Mouse (Mus musculus) embryonic stem cell, embryonic (primary cell): Measurements from ENCODE around the gene Ppp1r3d.

Source experiments
- CTCF ChIA-PET, 4 experiments: fragments of 300-600 bp in 2 of 4; fragments of 350-600 bp in 2 of 4; sonication (Branson Sonifier 250); formaldehyde crosslinking; loops; one replicate each; lab custom pipeline; 2022; ENCODE audit warnings: inconsistent platforms in 2 of 4; lab: Charles Lee
- POLR2A ChIA-PET, 4 experiments: fragments of 300-600 bp in 2 of 4; fragments of 350-600 bp in 2 of 4; sonication (Branson Sonifier 250); formaldehyde crosslinking; loops; one replicate each; lab custom pipeline; 2022; ENCODE audit warnings: antibody characterized with exemption in 4 of 4, inconsistent platforms in 1 of 4; lab: Charles Lee

Ppp1r3d gene

DNA sequence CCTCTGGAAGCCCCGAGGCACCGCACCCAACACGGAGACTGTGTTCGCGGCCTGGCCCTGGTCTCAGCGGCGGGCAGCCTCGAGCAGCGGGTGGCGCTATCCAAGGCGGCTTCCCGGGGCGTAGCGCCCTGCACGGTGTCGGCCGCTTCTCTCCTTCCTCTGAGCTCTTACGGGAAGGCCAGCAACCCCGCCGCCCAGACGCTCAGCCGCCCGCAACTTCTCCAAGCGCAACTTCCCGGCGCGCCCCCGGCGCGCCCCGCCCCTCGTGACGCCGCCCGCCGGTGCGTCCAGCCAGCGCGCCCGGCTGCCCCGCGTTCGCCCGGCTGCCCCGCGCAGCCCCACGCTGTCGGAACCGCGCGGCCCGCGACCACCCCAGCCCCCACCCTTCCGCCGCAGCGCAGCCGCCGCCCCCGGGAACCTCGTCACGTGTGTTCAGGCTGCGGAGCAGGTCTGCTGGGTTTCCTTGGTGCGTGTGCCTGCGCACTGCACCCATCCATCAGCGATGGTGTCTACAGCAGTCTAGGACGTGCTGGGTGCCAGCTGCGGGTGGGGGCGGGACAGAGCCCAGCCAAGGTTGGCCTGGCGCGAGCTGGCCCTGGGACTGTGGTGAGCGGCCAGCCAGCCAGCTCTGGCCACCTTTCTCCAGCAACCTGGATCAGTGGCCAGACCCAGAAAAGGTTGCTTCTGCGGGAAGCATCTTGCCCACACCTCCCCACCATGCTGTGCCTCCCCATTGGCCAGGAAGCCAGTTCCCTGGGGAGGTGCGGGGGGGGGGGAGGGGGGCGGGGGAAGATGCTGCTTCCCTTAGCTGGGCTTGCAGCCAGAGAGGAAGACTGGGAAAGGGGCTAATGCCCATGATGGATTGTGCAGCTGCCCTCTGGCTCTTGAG is at the start of gene Ppp1r3d, which contains the start of gene Fam217b:
TSS of gene Ppp1r3d (minus strand) at position 212 of the 889 bp plus-strand sequence.
TSS of gene Fam217b (plus strand) at position 264 of the 889 bp plus-strand sequence.
- ChIA-PET POLR2A (interaction anchor here in 2 of 4 experiments (0.6 to 1.0 kb wide), 3 partner anchors 12 to 1340 kb away, joined by 3 to 6 read pairs (median 3); partner anchors contain the start of gene Gm14401 (in 1 of the 2)), CTCF (interaction anchor here in 1 of 4 experiments (0.6 to 0.9 kb wide), 4 partner anchors 313 to 1819 kb away, joined by 3 to 4 read pairs (median 3); no protein-coding TSS in a partner anchor)

DNA sequence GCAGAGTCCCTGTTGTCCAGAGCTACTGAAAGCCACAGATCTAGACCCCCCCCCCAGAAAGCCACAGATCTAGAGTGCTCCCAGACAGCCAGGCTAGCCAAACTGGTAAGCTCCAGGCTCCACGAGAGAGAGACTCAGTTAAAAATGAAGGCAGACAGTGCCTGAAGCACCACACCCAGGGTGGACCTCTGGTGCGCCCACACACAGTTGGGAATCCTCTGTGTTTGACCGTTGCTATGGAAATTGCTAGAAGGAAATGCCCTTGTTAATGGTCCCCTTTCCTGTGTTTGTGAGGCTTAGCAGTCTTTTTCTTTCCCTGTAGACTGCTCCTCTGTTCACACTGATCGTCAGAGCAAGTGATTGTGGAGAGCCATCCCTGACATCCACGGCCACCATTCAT is 46.1 kb upstream of the Ppp1r3d start:
- ChIA-PET POLR2A (interaction anchor here in 1 of 4 experiments (0.6 kb wide), 1 partner anchor 130 kb away, joined by 4 read pairs; no protein-coding TSS in a partner anchor), CTCF (interaction anchor here in 2 of 4 experiments (0.6 to 0.8 kb wide), 2 partner anchors 19 to 1199 kb away, joined by 3 to 4 read pairs; no protein-coding TSS in a partner anchor)

DNA sequence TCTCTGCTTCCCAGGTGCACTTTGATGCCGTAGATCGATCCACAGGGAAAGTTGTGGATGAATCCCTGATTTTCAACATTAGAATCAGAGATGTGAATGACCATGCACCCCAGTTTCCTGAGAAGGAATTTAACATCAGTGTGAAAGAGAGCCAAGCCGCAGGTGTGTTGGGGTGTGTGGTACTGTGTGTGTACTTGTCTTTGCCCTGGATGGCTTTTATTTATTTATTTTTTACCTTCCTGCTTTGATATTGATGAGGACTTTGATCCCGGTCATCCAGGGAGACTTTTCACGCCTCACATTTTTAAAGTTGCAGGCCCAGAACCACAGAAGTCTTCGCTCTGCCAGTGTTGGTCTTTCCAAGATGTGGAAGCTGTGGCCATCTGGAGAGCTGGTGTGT is 43.1 kb upstream of the Ppp1r3d start:
- CTCF ChIA-PET, result interaction anchor here in 1 of 4 experiments (0.6 kb wide), 1 partner anchor 353 kb away, joined by 6 read pairs; no protein-coding TSS in a partner anchor
- POLR2A ChIA-PET, result no interaction called here

DNA sequence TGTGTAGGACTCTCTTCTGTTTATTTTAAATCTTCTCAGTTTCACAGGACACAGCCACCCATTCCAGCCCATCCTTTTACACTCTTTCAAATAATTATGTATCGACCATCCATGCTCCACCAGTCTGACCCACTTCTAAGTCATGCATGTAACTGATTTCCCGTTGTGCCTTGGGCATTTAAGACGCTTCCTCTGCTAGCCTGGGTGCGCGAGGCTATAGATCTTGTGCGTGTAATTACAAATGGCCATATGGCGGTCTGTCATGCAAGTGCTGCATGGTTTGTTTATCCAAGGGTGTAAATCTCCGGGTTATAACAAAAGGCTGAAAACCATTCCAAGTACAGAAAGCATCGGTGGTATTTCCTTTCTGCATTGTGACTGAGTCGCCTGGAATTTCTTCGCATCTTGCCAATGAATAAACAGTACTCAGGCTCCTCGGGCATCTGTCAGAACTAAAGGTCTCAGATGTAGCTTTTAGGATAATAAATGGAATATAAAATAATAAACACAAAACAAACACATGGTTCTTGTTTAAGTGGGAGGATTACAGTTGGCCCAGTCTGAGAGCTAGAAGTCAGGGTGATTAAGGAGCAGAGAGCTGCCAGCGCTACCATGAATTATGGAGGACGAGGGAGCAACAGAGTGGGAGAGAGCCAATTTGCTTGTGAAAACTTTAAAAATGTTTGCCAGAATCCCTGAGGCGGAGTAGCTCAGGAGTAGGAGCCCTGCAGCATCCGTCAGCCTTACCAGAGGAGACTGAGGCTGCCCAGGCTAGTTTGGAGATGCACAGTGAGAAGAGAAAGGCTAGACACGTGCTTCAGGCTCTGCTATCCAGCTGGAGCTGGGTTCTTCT is 40.6 kb upstream of the Ppp1r3d start:
- POLR2A ChIA-PET, result no interaction called here
- CTCF ChIA-PET, result no interaction called here

DNA sequence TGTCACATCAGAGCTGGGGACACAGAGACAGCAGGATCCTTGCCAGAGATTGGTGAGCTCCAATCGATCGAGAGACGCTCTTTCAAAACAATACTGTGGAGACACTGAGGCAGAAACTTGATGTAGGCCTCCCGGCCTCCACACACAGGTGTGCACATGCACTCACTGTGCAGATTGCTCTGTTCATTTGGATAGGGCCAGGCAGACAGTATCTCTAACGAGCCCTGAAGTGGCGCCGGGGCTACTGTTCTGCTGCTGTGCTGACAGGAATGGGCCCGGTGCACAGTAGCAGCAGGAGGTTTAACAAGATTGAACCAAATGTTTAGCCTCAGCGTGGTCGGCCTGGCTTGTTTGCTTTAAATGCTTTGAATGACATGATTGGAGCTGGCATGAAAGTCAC is 36.7 kb upstream of the Ppp1r3d start:
- ChIA-PET POLR2A (interaction anchor here in 1 of 4 experiments (1.5 kb wide), 1 partner anchor 13 kb away, joined by 3 read pairs; no protein-coding TSS in a partner anchor), CTCF (no interaction called here)

GRCm38 (mm10) chr2:178450236-178450635 is 36.0 kb upstream of the Ppp1r3d start:
- ChIA-PET CTCF (no interaction called here), POLR2A (interaction anchor here in 1 of 4 experiments (1.5 kb wide), 1 partner anchor 13 kb away, joined by 3 read pairs; no protein-coding TSS in a partner anchor)

DNA sequence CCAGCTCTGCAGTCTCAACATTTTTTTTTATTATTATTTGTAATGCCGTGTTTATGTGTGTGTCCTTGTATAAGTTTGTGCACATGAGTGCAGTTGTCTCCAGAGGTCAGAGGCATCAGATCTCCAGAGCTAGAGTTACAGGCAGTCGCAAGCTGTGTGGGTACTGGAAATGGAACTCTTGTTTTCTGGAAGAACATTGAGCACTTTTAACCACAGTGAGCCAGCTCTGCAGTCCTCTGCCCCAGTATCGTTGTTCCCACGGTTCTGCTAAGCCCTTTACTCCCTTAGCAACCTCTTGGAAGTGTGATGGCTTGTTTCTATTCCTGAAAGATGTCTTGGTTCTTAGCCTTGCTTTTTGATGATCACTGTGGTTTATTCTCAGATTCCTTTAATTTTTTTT is 35.1 kb upstream of the Ppp1r3d start:
- ChIA-PET POLR2A (interaction anchor here in 2 of 4 experiments (0.6 to 1.2 kb wide), 2 partner anchors 12 to 1808 kb away, joined by 3 to 5 read pairs; no protein-coding TSS in a partner anchor), CTCF (no interaction called here)

DNA sequence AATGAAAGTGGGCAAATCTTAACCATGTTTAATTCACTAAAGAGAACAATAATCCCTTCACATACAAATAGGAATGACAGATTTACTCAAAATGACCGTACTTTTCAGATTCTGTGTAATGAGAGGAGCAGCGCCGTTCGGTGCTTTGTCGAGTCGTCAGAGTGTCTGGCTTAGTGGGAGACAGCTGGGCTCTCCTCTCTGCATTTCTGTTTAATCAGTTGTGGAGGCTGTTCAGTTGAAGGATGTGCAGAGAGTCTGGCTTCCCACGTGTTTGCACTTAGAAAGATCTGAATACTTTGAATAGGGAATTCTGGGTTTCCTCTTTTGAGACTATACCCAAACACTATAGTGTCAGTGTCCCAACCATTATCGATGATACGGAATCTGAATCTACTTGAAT is 23.0 kb upstream of the Ppp1r3d start:
- POLR2A ChIA-PET, result interaction anchor here in 1 of 4 experiments (0.9 to 1.6 kb wide), 2 partner anchors 12 to 14 kb away, joined by 3 read pairs; no protein-coding TSS in a partner anchor
- CTCF ChIA-PET, result no interaction called here

DNA sequence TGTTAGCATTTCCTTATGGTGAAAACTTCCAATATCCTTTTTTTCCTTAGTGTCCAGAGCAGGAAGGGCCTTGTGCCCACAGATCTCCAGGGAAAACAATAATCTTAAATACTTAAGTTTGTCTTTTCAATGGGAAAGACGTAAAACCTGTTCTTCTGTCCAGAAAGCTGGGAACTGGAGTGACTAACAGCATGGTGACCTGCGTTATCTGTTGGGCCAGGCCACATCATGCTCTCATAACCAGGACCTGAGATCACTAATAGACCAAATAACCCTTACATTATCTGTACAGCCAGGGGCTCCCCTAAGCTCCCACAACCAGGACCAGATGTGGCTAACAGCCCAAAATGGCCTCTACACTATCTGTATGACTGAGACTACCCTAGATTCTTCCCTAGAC is 19.6 kb upstream of the Ppp1r3d start:
- POLR2A ChIA-PET, result no interaction called here
- CTCF ChIA-PET, result no interaction called here

- ChIA-PET POLR2A (no interaction called here), CTCF (no interaction called here)
These were observed 19.2 kb upstream of the Ppp1r3d start for GRCm38 (mm10) chr2:178433495-178433894.

DNA sequence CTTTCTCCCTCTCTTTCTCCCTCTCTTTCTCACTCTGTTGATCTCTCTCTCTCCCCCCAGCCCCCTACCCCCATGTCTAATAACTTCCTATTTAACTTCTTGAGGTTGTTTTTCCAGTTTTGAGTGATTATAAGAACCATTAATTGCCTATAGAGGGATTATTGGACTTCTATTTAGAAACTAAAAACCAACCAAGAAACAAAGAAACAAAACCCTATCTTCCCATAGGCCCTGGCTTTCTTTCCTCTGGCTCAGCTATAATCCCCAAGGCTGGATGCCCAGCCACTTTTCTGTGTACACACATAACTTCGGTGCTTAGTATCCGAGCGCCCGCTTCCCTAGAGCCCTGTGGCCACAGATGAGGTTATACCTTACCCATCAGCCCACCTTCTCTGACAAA is 16.0 kb upstream of the Ppp1r3d start, which contains the start of gene Cdh26:
TSS of gene Cdh26 (plus strand) at position 301 of the 400 bp plus-strand sequence.
- ChIA-PET POLR2A (no interaction called here), CTCF (no interaction called here)

GRCm38 (mm10) chr2:178429426-178429825 is 15.2 kb upstream of the Ppp1r3d start:
- POLR2A ChIA-PET, result no interaction called here
- CTCF ChIA-PET, result no interaction called here

DNA sequence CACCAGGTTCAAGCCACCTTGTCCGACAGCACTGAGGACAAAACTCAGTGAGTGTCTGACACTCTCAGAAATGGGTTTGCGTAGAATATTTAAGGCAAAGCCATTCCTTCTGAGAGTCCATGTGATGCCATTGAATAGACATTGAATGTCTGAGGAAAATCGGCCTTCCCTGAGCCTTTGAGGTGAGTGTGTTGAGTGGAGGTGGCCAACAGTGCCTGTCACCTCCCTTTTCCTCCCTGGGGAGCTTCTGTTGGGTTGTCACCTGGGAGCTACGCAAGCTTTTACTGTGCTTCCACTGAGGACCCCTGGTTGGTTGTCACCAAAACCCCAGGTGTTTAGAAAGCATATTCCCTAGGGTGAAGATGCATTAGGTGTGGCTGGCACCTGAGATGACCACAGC is 14.4 kb upstream of the Ppp1r3d start:
- ChIA-PET POLR2A (no interaction called here), CTCF (no interaction called here)

- ChIA-PET CTCF (interaction anchor here in 1 of 4 experiments (1.8 kb wide), 1 partner anchor 79 kb away, joined by 4 read pairs; no protein-coding TSS in a partner anchor), POLR2A (no interaction called here)
These were observed 13.9 kb upstream of the Ppp1r3d start for GRCm38 (mm10) chr2:178428183-178428582.

DNA sequence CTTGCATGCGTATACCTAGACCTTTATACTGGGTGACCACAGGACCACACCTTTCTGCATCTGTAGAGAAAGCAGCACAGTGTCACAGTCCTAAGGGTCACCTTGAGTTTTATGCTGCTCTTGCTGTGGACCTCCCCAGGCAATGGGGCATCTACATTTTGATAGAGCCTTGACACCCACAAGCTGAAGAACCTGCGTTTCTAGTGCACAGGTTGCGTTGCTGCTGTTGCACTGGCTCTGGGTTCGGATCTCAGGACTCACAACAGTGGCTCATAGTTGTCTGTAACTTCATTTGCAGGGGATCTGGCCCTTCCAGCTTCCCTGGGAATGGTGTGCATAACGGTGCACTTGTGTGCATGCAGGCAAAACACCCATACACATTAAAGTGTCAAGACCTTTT is 12.9 kb upstream of the Ppp1r3d start:
- POLR2A ChIA-PET, result interaction anchor here in 1 of 4 experiments (0.6 kb wide), 1 partner anchor 123 kb away, joined by 3 read pairs; no protein-coding TSS in a partner anchor
- CTCF ChIA-PET, result interaction anchor here in 3 of 4 experiments (0.6 to 1.8 kb wide), 3 partner anchors 80 to 331 kb away, joined by 3 to 4 read pairs (median 3); no protein-coding TSS in a partner anchor

GRCm38 (mm10) chr2:178426229-178426628 is 12.0 kb upstream of the Ppp1r3d start:
- CTCF ChIA-PET, result interaction anchor here in 1 of 4 experiments (1.1 kb wide), 1 partner anchor 332 kb away, joined by 3 read pairs; no protein-coding TSS in a partner anchor
- POLR2A ChIA-PET, result interaction anchor here in 1 of 4 experiments (0.6 kb wide), 1 partner anchor 11 kb away, joined by 3 read pairs; no protein-coding TSS in a partner anchor

DNA sequence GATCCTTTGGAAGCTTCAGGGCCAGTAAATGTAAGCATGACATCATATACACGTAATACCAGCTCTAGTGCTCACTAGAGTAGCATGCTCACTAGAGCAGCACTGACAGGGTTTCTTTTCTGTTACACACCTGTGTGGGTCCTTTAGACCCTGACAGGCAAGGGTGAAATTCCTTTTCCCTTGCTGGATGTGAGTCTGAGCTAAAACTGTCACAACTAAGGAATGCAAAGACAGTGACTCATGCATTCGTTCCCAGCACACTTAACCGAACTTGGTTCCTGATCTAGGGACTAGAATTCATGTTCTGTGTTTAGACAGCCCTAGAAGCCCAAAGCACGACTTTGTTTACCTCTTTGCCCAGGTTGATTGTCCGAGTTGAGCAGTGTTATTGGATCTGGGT is 9.0 kb upstream of the Ppp1r3d start:
- CTCF ChIA-PET, result interaction anchor here in 1 of 4 experiments (1.1 kb wide), 1 partner anchor 84 kb away, joined by 3 read pairs; no protein-coding TSS in a partner anchor

DNA sequence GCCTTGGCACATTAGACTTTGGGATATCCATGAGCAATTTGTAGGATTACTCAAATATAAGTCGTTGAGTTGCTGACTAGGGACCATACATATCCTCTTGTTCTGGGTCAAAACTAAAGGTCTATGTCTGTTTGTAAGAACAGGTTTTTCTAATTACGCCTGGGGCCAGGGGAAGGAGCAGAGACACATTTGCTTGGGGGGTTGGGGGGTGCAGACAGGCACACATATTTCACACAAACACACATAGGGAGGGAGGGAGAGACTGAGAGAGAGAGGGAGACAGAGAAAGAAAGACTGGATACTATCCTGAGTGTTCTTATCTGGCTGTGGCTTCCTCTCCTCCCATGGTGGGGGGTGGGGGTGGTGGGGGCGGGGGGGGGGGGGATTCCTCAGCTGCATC is 7.9 kb upstream of the Ppp1r3d start:
- ChIA-PET POLR2A (interaction anchor here in 2 of 4 experiments (0.6 to 1.1 kb wide), 2 partner anchors 18 to 605 kb away, joined by 3 read pairs; no protein-coding TSS in a partner anchor), CTCF (interaction anchor here in 1 of 4 experiments (0.6 kb wide), 1 partner anchor 324 kb away, joined by 3 read pairs; no protein-coding TSS in a partner anchor)

More for the DNA sequence above, 9.0 kb upstream of the Ppp1r3d start:
- POLR2A ChIA-PET, result no interaction called here
